Mouse (Mus musculus): ENCODE measurements around the gene Ablim2. TPM values are rescaled to one million over a fixed set of nuclear protein-coding genes. Genes with fewer than 3 reads are reported as not detected.

Gene Ablim2
- polyA plus RNA-seq, 2 experiments = 1.8 to 3.8 TPM

DNA sequence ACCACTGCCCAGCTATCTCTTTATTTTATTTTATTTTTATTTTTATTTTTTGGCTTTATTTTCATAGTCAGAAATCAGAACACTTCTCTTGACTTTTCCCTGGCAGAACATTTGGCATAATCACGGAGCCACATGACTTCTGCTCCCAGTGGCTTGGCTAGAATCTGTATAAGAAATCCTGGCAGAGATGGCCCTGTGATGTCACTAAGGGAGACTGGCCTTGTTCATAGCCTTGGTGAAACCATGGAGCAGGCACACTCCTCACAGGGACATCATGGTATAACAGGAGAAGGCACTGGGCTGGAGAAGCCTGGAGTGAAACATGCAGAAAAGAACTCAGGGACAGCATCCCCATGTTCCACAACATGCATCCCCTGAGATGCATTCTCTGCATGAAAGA, 7.7 kb upstream of the Ablim2 start:
- no peak overlapping the region for H3K4me2 ChIP-seq (replicated peaks; ENCODE audit: low read depth, low read length, severe bottlenecking)
- no peak overlapping the region for H3K4me3 ChIP-seq (replicated peaks; ENCODE audit: low read length)
- ATAC-seq (ENCODE audit: low FRiP score, low read depth) (no peak), DNase-seq (ENCODE audit: low spot score) (no peak)
- TF ChIP-seq POLR2A (IDR thresholded peaks at IDR 0.05; ENCODE audit: borderline replicate concordance, extremely low read depth, insufficient read depth, insufficient read length) = no peak
- 84% methylated on average over 1 of the region's 1 CpGs for WGBS
- H3K9me3 ChIP-seq (ENCODE audit: control insufficient read depth, low read length) = no peaks in the 10 kb centered on the region
- no peaks in the 10 kb centered on the region for H3K36me3 ChIP-seq (ENCODE audit: control insufficient read depth, insufficient read depth, low read length)
- H3K9ac ChIP-seq (ENCODE audit: low read depth, low read length, severe bottlenecking) = no peak overlapping the region
- no peak overlapping the region for H3K27ac ChIP-seq (replicated peaks; ENCODE audit: low read depth, low read length)
- H3K27me3 ChIP-seq (ENCODE audit: control insufficient read depth, insufficient read depth, low read length) = no peaks in the 10 kb centered on the region
- H3K4me1 ChIP-seq (ENCODE audit: control insufficient read depth, insufficient read depth, low read length) = no peaks in the 10 kb centered on the region

DNA sequence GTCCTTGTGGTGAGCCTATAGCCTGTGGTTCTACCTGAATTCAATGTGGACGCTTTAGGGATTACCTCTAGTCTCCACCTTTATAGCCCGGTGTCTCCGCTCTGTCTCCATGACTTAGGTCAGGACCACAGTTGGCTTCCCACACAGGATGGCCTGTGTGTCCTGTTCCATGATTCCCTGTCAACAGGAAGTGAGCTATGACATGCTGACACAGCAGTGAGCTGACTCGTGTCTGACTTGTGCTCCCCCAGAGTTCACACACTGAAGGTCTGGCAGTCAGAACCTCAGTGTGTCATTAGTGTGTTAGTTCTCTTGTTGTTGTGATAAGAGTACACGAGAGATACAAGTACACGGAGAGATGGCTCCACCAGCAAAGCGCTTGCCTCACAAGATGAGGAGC, 6.7 kb upstream of the Ablim2 start:
- no peak for DNase-seq (ENCODE audit: low spot score)
- H3K27ac ChIP-seq (replicated peaks; ENCODE audit: low read depth, low read length) = no peak overlapping the region
- no peaks in the 10 kb centered on the region for H3K27me3 ChIP-seq (ENCODE audit: control insufficient read depth, insufficient read depth, low read length)

DNA sequence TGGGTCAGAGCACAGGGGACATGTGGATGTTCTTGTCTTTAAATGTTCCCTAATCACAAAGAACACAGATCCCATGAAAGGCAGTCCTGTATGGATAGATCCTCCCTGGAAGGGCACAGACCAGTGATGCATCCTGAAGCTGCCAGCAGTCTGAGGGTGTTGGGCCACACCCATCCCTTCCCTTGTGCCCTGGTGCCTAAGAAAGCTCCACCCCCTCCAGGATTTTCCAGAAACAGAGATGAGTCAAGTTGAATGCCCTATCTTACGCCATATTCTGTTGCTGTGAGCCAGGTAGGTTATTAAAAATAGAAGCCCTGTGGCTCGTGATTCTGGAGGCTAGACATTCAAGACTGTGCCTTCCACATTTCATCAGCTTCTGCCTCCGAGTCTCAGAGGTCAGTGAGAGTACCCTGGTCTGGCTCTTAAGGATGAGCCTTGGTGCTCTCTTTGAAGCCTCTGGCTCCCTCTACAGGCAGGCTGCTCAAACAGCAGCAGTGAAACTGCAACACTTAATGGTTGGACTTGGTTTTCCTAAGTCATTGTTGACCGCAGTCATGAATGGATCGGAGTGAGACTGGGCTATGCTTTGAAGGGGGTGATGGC, 2.4 kb upstream of the Ablim2 start:
- Histone ChIP-seq H3K27ac (replicated peaks; ENCODE audit: low read depth, low read length) (no peak overlapping the region), H3K4me2 (replicated peaks; ENCODE audit: low read depth, low read length, severe bottlenecking) (no peak overlapping the region), H3K9me3 (ENCODE audit: control insufficient read depth, low read length) (no peaks in the 10 kb centered on the region), H3K36me3 (ENCODE audit: control insufficient read depth, insufficient read depth, low read length) (no peaks in the 10 kb centered on the region), H3K27me3 (ENCODE audit: control insufficient read depth, insufficient read depth, low read length) (peaks cover 25% of the 10 kb centered on the region), H3K9ac (ENCODE audit: low read depth, low read length, severe bottlenecking) (no peak overlapping the region), H3K4me3 (replicated peaks; ENCODE audit: low read length) (no peak overlapping the region), H3K4me1 (ENCODE audit: control insufficient read depth, insufficient read depth, low read length) (0 out of 2 replicates have a peak, but pooled peaks cover 3% of the 10 kb centered on the region)
- no peak for ATAC-seq (ENCODE audit: low FRiP score, low read depth)
- peak; percentile 47 for DNase-seq (ENCODE audit: low spot score)
- WGBS = 26% methylated on average over 5 of the region's 5 CpGs
- TF ChIP-seq POLR2A (IDR thresholded peaks at IDR 0.05; ENCODE audit: borderline replicate concordance, extremely low read depth, insufficient read depth, insufficient read length) = no peak

More for the DNA sequence above, 6.7 kb upstream of the Ablim2 start:
- 78% methylated on average over 7 of the region's 7 CpGs for WGBS
- Histone ChIP-seq H3K9me3 (ENCODE audit: control insufficient read depth, low read length) (no peaks in the 10 kb centered on the region), H3K4me1 (ENCODE audit: control insufficient read depth, insufficient read depth, low read length) (no peaks in the 10 kb centered on the region), H3K4me3 (replicated peaks; ENCODE audit: low read length) (no peak overlapping the region), H3K4me2 (replicated peaks; ENCODE audit: low read depth, low read length, severe bottlenecking) (no peak overlapping the region), H3K36me3 (ENCODE audit: control insufficient read depth, insufficient read depth, low read length) (no peaks in the 10 kb centered on the region), H3K9ac (ENCODE audit: low read depth, low read length, severe bottlenecking) (no peak overlapping the region)
- no peak for ATAC-seq (ENCODE audit: low FRiP score, low read depth)
- TF ChIP-seq POLR2A (IDR thresholded peaks at IDR 0.05; ENCODE audit: borderline replicate concordance, extremely low read depth, insufficient read depth, insufficient read length) = no peak

DNA sequence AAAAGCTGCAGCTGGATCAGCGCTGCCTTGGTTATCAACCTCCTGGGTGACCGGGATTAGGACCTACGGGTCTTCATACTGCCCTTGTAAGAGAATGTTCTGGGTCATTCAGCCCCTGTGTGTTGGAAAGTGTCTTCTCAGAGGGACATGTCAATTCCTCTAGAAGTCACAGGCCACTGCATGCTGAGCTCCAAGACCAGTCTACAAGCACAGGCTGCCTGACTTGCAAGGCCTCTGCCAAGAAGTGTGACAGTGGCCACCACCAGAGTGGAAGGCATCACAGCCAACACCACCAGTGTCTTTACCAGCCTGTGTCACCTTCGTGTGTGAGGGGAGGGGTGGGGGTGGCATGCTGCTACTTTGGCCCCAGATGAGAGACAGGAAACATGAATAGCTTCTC, 1.7 kb upstream of the Ablim2 start:
- peaks cover 29% of the 10 kb centered on the region for H3K27me3 ChIP-seq (ENCODE audit: control insufficient read depth, insufficient read depth, low read length)
- no peak overlapping the region for H3K9ac ChIP-seq (ENCODE audit: low read depth, low read length, severe bottlenecking)
- H3K4me3 ChIP-seq (replicated peaks; ENCODE audit: low read length) = no peak overlapping the region
- TF ChIP-seq POLR2A (IDR thresholded peaks at IDR 0.05; ENCODE audit: borderline replicate concordance, extremely low read depth, insufficient read depth, insufficient read length) = no peak
- no peak overlapping the region for H3K4me2 ChIP-seq (replicated peaks; ENCODE audit: low read depth, low read length, severe bottlenecking)
- H3K27ac ChIP-seq (replicated peaks; ENCODE audit: low read depth, low read length) = no peak overlapping the region
- DNase-seq (ENCODE audit: low spot score) = no peak
- H3K9me3 ChIP-seq (ENCODE audit: control insufficient read depth, low read length) = no peaks in the 10 kb centered on the region
- no peaks in the 10 kb centered on the region for H3K36me3 ChIP-seq (ENCODE audit: control insufficient read depth, insufficient read depth, low read length)
- 0 out of 2 replicates have a peak, but pooled peaks cover 3% of the 10 kb centered on the region for H3K4me1 ChIP-seq (ENCODE audit: control insufficient read depth, insufficient read depth, low read length)
- WGBS = 82% methylated on average over 4 of the region's 4 CpGs
- ATAC-seq (ENCODE audit: low FRiP score, low read depth) = no peak

DNA sequence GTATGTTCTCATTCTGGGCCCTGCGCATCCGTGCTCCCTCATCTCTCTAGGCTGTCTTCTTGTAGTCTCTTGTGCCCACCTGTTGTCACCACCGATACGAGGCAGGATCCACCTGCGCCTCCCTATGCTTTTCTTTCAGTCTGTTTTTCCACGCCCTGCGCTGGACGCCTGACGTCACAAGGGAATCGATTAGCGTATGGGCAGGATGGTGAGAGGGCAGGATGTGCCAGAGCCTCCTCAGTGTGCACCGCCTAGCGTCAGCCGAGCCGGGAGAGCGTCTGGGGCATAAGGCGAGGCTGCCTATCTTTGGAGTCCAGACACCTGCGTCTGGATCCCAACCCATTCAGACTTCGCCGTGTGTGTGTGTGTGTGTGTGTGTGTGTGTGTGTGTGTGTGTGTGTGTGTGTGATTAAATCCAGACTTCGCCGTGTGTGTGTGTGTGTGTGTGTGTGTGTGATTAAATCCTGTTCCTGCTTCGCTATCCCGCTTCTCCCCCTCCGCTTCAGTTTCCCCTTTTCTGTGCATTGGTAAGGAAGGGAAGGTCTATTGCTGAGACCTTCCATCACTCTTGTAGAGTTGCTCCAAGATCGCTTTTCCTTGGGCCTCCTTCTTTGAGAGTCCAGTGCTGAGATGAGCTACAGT, 562 bp upstream of the Ablim2 start:
- Histone ChIP-seq H3K4me2 (replicated peaks; ENCODE audit: low read depth, low read length, severe bottlenecking) (peak overlapping the region; percentile 99), H3K27ac (replicated peaks; ENCODE audit: low read depth, low read length) (no peak overlapping the region), H3K9me3 (ENCODE audit: control insufficient read depth, low read length) (no peaks in the 10 kb centered on the region), H3K36me3 (ENCODE audit: control insufficient read depth, insufficient read depth, low read length) (no peaks in the 10 kb centered on the region), H3K4me1 (ENCODE audit: control insufficient read depth, insufficient read depth, low read length) (0 out of 2 replicates have a peak, but pooled peaks cover 3% of the 10 kb centered on the region), H3K4me3 (replicated peaks; ENCODE audit: low read length) (peak overlapping the region; percentile 56), H3K9ac (ENCODE audit: low read depth, low read length, severe bottlenecking) (no peak overlapping the region), H3K27me3 (ENCODE audit: control insufficient read depth, insufficient read depth, low read length) (peaks cover 29% of the 10 kb centered on the region)
- ATAC-seq (ENCODE audit: low FRiP score, low read depth) = no peak
- no peak for DNase-seq (ENCODE audit: low spot score)
- no peak for TF ChIP-seq POLR2A (IDR thresholded peaks at IDR 0.05; ENCODE audit: borderline replicate concordance, extremely low read depth, insufficient read depth, insufficient read length)
- WGBS = 14% methylated on average over 26 of the region's 26 CpGs
